ENCODE assay signal across 14 mouse cellular contexts in the genomic region with DNA sequence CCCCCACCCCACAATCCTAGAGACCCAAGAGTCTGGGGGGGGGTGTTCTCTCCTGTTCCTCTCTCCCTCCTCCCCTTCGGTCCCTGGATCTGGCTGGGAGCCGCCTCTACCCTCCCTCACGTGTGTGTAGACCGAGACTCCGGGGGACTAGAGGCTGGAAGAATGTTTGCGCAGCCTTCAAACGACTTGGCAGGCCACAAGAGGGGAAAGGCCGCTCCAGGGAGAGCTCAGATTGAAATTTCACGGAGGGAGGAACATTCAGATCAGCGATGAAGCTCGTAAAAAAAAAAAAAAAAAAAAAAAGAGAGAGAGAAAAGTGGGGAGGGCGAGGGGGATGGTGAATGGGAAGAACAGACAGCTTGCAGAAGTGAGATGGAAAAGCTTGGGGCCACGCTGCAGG. TPM values are rescaled to one million over a fixed set of nuclear protein-coding genes. Genes with fewer than 3 reads are reported as not detected.
DNase-seq lines count a peak whose midpoint lies in the region; ATAC-seq lines count a peak whose summit lies in the region.
"Had no signal": no experiment of that assay in that cellular context is flagged by ENCODE, and none has a peak within 500 bp of the region (broad histone marks: within the 10 kb centered on the region; RNA-seq: fewer than 3 reads in every experiment).

No protein-coding gene starts in this region.

- peaks cover 40% of the 10 kb centered on the region for H3K4me1 ChIP-seq in lung, embryonic 16.5 days (replicated peaks; ENCODE audit: control insufficient read depth, insufficient read depth, low read length)
- H3K4me1 ChIP-seq in limb, embryonic 13.5 days = peaks cover 52% of the 10 kb centered on the region

- peak overlapping the region; percentile 12; the same call in 1 of the 2 replicates for H3K4me2 ChIP-seq in lung, embryonic 16.5 days (ENCODE audit: low read depth, low read length)
- peak overlapping the region; percentile 34 for H3K4me2 ChIP-seq in limb, embryonic 13.5 days (replicated peaks)

- 7% methylated on average over 13 of the region's 13 CpGs for WGBS in lung, embryonic 16.5 days
- 0% methylated on average over 13 of the region's 13 CpGs for WGBS in limb, embryonic 13.5 days

- H3K27me3 ChIP-seq in lung, embryonic 16.5 days (ENCODE audit: control insufficient read depth, insufficient read depth, low read depth, low read length) = peaks cover 11% of the 10 kb centered on the region
- peaks cover 98% of the 10 kb centered on the region for H3K27me3 ChIP-seq in limb, embryonic 13.5 days

- ATAC-seq in lung, embryonic 16.5 days (ENCODE audit: low read depth) = peak; percentile 46
- ATAC-seq in limb, embryonic 13.5 days (ENCODE audit: low FRiP score, low read depth) = no peak
- no peak for ATAC-seq in granulocyte monocyte progenitor cell, adult 5-6 weeks (replicated peaks; ENCODE audit: poor library complexity, severe bottlenecking)
- ATAC-seq: Patski had no signal

- H3K4me3 ChIP-seq in lung, embryonic 16.5 days (ENCODE audit: low read length) = no peak overlapping the region
- no peak overlapping the region for H3K4me3 ChIP-seq in limb, embryonic 13.5 days
- H3K4me3 ChIP-seq: heart, adult 2 months; left cerebral cortex, adult 2 months; myocyte had no signal

- H3K27ac ChIP-seq in lung, embryonic 16.5 days (ENCODE audit: low read length) = peak overlapping the region; percentile 90
- no peak overlapping the region for H3K27ac ChIP-seq in limb, embryonic 13.5 days
- H3K27ac ChIP-seq: heart, adult 2 months; left cerebral cortex, adult 2 months had no signal

- H3K9me3 ChIP-seq in lung, embryonic 16.5 days (ENCODE audit: control insufficient read depth, low read length) = no peaks in the 10 kb centered on the region
- no peaks in the 10 kb centered on the region for H3K9me3 ChIP-seq in limb, embryonic 13.5 days

- peak; percentile 33 for DNase-seq in gastrocnemius, postnatal 25 days
- DNase-seq in gastrocnemius, adult 8-10 months (ENCODE audit: low spot score in 2 of 2) = no peak
- DNase-seq in lung, postnatal 14 days = no peak
- DNase-seq in adrenal gland, postnatal 25 days = peak; percentile 66
- DNase-seq: heart, adult 2 months; heart, postnatal 4 days; spleen, adult 18-20 months; thymus, adult 2 months had no signal

- no peak overlapping the region for H3K9ac ChIP-seq in lung, embryonic 16.5 days (ENCODE audit: low read length)
- no peak overlapping the region for H3K9ac ChIP-seq in limb, embryonic 13.5 days

- H3K36me3 ChIP-seq in lung, embryonic 16.5 days (ENCODE audit: control insufficient read depth, insufficient read depth, low read length) = no peaks in the 10 kb centered on the region
- H3K36me3 ChIP-seq in limb, embryonic 13.5 days = no peaks in the 10 kb centered on the region

RNA-seq across cellular contexts. Expression of gene Tbx3, which starts 44.9 kb away (rescaled TPM):
- total RNA-seq in gastrocnemius, postnatal 25 days (2021) = 1 to 10 TPM; 2.6 to 4.3 TPM
- 1 to 10 TPM; 1.5 to 5.8 (median 3.2) TPM for total RNA-seq in gastrocnemius, adult 8-10 months (2022)
- polyA plus RNA-seq in lung, embryonic 16.5 days (2015; fragmentation: Nextera tagmentation; extraction: Ambion mirVana) = 53.4 and 65.3 TPM in 2 replicates
- total RNA-seq in adrenal gland, postnatal 25 days (2021) = 215 and 277 TPM in 2 replicates
- polyA plus RNA-seq in limb, embryonic 13.5 days (2015; fragmentation: Nextera tagmentation; extraction: Ambion mirVana) = 29.9 and 43.9 TPM in 2 replicates
- not detected in 2 replicates for total RNA-seq in granulocyte monocyte progenitor cell, adult 5-6 weeks (2014; fragmentation: Nextera tagmentation)
- total RNA-seq in granulocyte monocyte progenitor cell, adult 5-6 weeks (2017) = not detected in 2 replicates
- polyA plus RNA-seq: Patski had no signal

Comparison
In these comparisons a context has a peak if more than half of its experiments do, and no peak if none do; other contexts are left out.
1. DNase-seq: peak in gastrocnemius, postnatal 25 days (single experiment) and adrenal gland, postnatal 25 days (single experiment); none in gastrocnemius, adult 8-10 months (0 of 2) and lung, postnatal 14 days (single experiment).
2. RNA of gene Tbx3, which starts 44.9 kb away (total RNA-seq): 215 to 277 TPM in adrenal gland, postnatal 25 days; 1.5 to 5.8 TPM in gastrocnemius, adult 8-10 months, 2.6 to 4.3 TPM in gastrocnemius, postnatal 25 days and not detected in granulocyte monocyte progenitor cell, adult 5-6 weeks; every median in the first group is over 10 times any median in the second.